Mouse (Mus musculus) testis, adult 2 months (tissue): ENCODE measurements around the gene Tubb2a. TPM values are rescaled to one million over a fixed set of nuclear protein-coding genes. Genes with fewer than 3 reads are reported as not detected.
A peak's percentile ranks its signal among the peaks of the same experiment; 100 is the strongest.

Experiments
- H3K27ac ChIP-seq: fragments of 200-500 bp; 2 replicates; pipeline ENCODE4 v1.5.1; 2012; ENCODE audit warnings: low read depth, low read length; ENCODE audit not compliant: control insufficient read depth, insufficient read depth
- H3K27me3 ChIP-seq: fragments of 200-500 bp; 2 replicates; pipeline ENCODE4 v1.6.1; 2012; ENCODE audit warnings: mild to moderate bottlenecking, low read length, moderate library complexity; ENCODE audit not compliant: control insufficient read depth, insufficient read depth
- H3K36me3 ChIP-seq: fragments of 200-500 bp; 2 replicates; pipeline ENCODE4 v1.6.1; 2012; ENCODE audit warnings: mild to moderate bottlenecking, low read length; ENCODE audit not compliant: control insufficient read depth, insufficient read depth
- H3K4me1 ChIP-seq: fragments of 200-500 bp; 2 replicates; pipeline ENCODE4 v1.6.1; 2012; ENCODE audit warnings: low read length; ENCODE audit not compliant: control insufficient read depth, insufficient read depth
- H3K4me3 ChIP-seq: fragments of 200-500 bp; 2 replicates; pipeline ENCODE4 v1.5.1; 2012; ENCODE audit warnings: low read depth, mild to moderate bottlenecking, low read length, moderate library complexity, mixed read lengths; ENCODE audit not compliant: control insufficient read depth
- CTCF ChIP-seq: fragments of 200-500 bp; IDR thresholded peaks from 2 replicates; pipeline ENCODE4 v1.5.1; 2012; ENCODE audit warnings: low read depth, mild to moderate bottlenecking, inconsistent platforms, low read length, moderate library complexity; ENCODE audit not compliant: control insufficient read depth, insufficient read depth, insufficient replicate concordance
- POLR2A ChIP-seq: fragments of 200-500 bp; IDR thresholded peaks from 2 replicates; pipeline ENCODE4 v1.6.1; 2012; ENCODE audit warnings: low read depth, mild to moderate bottlenecking, inconsistent platforms, low read length, moderate library complexity; ENCODE audit not compliant: control insufficient read depth
- polyA plus RNA-seq: library from polyadenylated mRNA; depleted of rRNA; stranded (reverse); fragments of >200 nt; gene quantifications from 2 replicates; pipeline ENCODE4 v1.2.3, GENCODE M21; 2012

Gene Tubb2a
- polyA plus RNA-seq, 1 experiment, result 36.0 TPM

DNA sequence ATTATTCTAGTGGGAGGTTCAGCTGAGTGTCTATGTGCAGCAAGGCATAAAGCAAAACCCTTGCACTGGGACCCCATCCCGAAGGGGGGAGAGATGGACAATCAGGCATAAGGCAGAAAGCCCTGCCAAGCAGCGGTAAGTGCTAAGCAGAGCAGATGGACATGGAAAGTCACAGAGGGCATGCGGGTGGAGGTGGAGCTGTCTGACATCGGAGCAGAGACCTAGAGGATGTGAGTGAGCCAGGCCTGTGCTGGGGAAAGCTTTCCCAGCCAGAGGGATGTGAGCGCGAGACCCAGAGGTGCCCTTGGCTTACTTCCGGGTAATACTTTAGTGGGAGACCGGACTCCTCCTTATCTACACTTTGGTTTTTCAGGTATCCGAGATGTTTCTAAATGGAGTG, 17.7 kb downstream of the Tubb2a start:
- Histone ChIP-seq H3K27ac (no peak overlapping the region), H3K4me1 (peaks cover 2% of the 10 kb centered on the region; the same call in 1 of the 2 replicates), H3K36me3 (no peaks in the 10 kb centered on the region), H3K4me3 (no peak overlapping the region), H3K27me3 (no peaks in the 10 kb centered on the region)
- no peak for TF ChIP-seq CTCF
- TF ChIP-seq POLR2A, result no peak

DNA sequence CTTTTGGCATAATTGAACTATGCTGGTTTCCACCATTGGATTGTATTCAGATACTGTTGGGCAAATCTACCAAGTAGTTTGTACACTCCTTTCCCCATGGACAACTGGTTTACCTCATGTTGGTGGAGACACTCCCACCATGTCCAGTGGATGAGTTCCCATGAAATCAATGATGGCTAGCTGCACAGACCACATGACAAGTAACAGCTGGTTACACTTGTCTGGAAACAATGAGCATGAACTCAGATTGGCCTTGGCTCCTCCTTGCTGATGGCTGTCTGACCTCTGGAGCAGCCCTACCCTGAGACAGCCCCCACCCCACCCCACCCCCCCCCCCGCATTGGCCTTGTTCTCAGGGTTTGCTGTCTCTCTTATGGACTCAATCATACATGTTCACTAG, 20.6 kb downstream of the Tubb2a start:
- Histone ChIP-seq H3K4me3 (no peak overlapping the region), H3K36me3 (no peaks in the 10 kb centered on the region), H3K27ac (no peak overlapping the region), H3K4me1 (peaks cover 2% of the 10 kb centered on the region; the same call in 1 of the 2 replicates), H3K27me3 (no peaks in the 10 kb centered on the region)
- TF ChIP-seq POLR2A (no peak), CTCF (no peak)

DNA sequence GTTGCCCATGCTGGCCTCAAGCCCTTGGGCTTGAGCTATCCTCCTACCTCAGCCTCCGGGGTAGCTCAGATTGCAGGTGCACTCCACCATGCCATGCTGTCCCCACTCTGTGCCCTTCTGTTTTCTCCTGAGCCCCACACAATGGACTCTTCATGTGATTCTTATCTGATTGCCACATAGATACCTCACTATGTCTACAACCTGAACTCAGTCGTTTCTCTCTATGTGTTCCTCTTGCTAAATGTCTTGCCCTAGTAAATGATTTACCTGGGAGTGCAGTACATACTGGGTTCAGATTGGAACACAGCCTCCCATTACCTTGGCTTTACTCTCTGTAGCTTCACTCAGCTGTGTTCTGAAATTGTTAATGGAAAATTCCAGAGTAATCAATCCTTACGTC, 22.8 kb downstream of the Tubb2a start:
- no peaks in the 10 kb centered on the region for H3K36me3 ChIP-seq
- TF ChIP-seq POLR2A (no peak), CTCF (no peak)
- H3K4me1 ChIP-seq, result peaks cover under 1% of the 10 kb centered on the region; the same call in 1 of the 2 replicates
- H3K4me3 ChIP-seq, result no peak overlapping the region
- H3K27me3 ChIP-seq, result no peaks in the 10 kb centered on the region
- no peak overlapping the region for H3K27ac ChIP-seq

DNA sequence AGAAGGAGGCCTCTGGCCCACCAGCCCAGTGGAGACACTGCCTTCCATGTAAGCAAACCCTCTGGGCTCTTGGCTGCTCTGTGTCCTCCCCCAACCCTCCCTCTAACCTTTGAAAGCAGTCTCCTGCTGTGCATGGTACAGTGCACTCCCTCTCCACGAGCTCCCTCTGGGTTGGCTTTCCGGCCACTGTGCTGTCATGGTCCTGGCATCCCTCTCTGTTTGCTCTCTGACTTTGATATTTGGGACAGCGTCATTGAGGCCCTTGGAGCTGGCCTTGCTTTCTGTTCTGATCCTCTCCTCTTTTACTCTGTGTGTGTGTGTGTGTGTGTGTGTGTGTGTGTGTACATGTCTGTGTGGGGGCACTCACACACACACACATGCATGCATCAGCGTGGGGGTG, 23.4 kb downstream of the Tubb2a start:
- H3K36me3 ChIP-seq, result no peaks in the 10 kb centered on the region
- no peak for TF ChIP-seq POLR2A
- no peak for TF ChIP-seq CTCF
- no peak overlapping the region for H3K4me3 ChIP-seq
- no peak overlapping the region for H3K27ac ChIP-seq
- no peaks in the 10 kb centered on the region for H3K4me1 ChIP-seq
- no peaks in the 10 kb centered on the region for H3K27me3 ChIP-seq

DNA sequence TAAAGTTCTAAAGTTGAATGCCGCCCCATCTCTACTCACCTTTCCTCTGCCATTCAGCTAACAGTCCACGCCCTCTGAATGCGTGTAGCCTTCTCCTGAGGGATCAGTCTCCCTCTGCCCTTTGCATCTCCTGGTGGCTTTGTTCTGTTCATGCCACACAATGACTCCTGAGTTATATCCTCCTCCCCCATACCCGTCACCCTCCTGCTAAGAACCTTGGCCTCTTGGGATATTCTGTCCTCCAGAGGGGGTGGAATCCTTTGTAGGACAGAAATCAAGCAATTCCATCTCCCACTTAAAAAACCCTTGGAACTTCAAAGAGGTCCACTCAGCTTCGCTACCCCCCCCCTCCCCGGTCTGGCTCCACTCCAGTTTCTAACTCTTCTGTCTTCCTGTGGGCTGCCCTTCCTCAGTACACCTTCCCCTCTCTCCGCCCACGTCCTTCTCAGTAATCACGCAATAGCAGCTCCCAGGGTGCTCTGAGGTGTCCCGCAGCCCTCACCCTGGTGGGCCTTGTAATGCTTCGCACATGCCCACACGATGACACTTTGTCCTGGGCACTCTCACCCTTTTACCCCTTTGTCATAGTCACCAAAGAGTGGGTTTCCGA, 24.0 kb downstream of the Tubb2a start:
- TF ChIP-seq CTCF (no peak), POLR2A (no peak)
- no peak overlapping the region for H3K4me3 ChIP-seq
- H3K27me3 ChIP-seq, result no peaks in the 10 kb centered on the region
- H3K4me1 ChIP-seq, result no peaks in the 10 kb centered on the region
- no peaks in the 10 kb centered on the region for H3K36me3 ChIP-seq
- no peak overlapping the region for H3K27ac ChIP-seq

DNA sequence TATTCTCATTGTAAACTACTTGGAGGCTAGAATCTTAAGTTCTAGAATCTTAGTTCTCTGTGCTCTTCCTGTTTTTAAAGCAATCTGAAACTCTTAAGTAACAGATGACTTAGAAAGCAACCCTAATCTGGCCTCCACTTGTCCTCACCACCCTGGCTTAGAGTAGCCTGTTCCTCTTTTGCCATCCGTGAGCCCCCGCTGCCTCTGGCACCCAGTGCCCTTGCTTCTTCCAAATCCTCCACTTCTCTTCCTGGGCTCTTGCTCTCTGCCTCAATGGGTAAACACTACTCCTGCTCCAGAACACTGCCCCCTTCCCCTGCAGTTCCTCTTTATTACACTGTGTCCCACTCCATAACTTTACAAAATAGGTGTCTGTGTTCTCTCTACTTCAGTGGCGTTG, 26.1 kb downstream of the Tubb2a start:
- Histone ChIP-seq H3K27me3 (no peaks in the 10 kb centered on the region), H3K27ac (no peak overlapping the region), H3K36me3 (no peaks in the 10 kb centered on the region), H3K4me3 (no peak overlapping the region), H3K4me1 (no peaks in the 10 kb centered on the region)
- TF ChIP-seq POLR2A (no peak), CTCF (no peak)

DNA sequence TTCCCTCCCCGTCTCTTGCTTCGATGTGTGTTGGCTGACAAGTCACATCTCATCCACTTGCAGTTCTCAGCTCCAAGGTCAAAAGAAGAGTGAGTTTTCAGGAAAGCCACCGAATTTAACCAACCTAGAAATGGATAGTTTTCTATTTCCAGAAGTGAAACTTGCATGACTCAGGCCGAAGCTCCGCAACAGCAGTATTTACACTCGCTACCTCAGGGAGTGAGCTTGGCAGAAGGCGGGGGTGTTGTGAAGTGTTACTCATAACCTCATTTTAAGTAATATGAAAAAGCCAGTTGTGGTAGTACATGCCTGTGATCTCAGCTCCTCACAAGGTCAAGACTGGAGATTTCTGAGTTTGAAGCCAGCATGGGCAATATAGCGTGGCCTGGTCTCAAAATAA, 27.3 kb downstream of the Tubb2a start:
- H3K27me3 ChIP-seq, result no peaks in the 10 kb centered on the region
- no peak overlapping the region for H3K4me3 ChIP-seq
- no peak overlapping the region for H3K27ac ChIP-seq
- no peak for TF ChIP-seq CTCF
- no peaks in the 10 kb centered on the region for H3K4me1 ChIP-seq
- no peaks in the 10 kb centered on the region for H3K36me3 ChIP-seq

DNA sequence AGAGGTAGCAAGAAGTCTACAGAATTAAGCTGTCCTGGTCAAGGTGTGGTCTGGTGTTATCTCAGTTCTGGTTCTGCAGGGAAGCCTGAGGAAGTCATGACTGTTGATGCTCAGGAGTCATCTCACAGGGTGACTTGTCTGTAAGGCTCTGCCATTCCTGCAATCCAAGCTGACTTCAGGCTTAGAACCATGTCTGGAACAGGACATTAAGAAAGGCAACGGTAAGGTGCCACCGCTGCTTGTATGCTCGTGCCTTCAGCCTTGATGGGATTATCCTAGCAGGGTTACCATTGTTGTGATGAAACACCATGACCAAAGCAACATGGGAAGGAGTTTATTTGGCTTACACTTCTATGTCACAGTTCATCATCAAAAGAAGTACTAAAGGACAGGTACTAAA, 30.3 kb downstream of the Tubb2a start:
- no peaks in the 10 kb centered on the region for H3K27me3 ChIP-seq
- TF ChIP-seq CTCF, result no peak
- H3K36me3 ChIP-seq, result no peaks in the 10 kb centered on the region

DNA sequence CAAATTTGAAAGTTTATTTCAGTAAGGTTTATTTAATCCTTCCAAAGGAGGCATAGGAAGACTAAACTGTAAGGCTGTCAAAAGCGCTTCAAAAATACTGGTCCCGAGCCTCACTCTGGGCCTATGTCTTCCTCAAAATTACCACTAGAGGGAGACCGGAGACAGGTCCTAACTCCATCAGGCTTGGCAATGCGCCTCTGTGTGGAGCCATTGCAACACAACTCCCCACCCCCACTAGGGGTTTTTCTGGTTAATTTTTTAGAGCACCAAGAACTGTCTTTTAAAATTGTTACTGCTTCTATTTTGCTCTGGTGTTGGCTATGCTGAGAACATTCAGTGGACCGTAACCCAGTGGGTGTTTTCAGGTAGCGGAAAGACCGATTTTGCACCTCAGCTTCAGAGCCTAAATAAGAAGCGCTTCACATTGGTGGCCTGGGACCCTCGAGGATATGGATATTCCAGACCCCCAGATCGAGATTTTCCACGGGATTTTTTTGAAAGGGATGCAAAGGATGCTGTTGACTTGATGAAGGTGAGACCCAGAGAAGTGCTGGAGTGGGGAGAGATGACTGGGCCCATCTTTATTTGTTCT, 31.3 kb downstream of the Tubb2a start:
- no peaks in the 10 kb centered on the region for H3K27me3 ChIP-seq
- H3K4me3 ChIP-seq, result no peak overlapping the region
- no peak for TF ChIP-seq POLR2A
- TF ChIP-seq CTCF, result peak; percentile 51; the same call in 1 of the 2 replicates
- no peaks in the 10 kb centered on the region for H3K4me1 ChIP-seq
- no peak overlapping the region for H3K27ac ChIP-seq
- H3K36me3 ChIP-seq, result no peaks in the 10 kb centered on the region

More for the DNA sequence above, 30.3 kb downstream of the Tubb2a start:
- Histone ChIP-seq H3K4me3 (no peak overlapping the region), H3K27ac (no peak overlapping the region), H3K4me1 (no peaks in the 10 kb centered on the region)
